Mouse (Mus musculus) cerebellum, adult 2 months (tissue): Measurements from ENCODE around the gene Tbc1d4. TPM values are rescaled to one million over a fixed set of nuclear protein-coding genes. Genes with fewer than 3 reads are reported as not detected.
"Not testable (repeated sequence)": the region's sequence is repeated elsewhere in the genome, so short reads cannot be mapped to it uniquely, and the experiment has no call there.

Source experiments
- DNase-seq, 2 experiments: peaks; one replicate each; pipeline ENCODE4 v3.0.0; 2021
- H3K27ac ChIP-seq: fragments of 200-500 bp; 2 replicates; pipeline ENCODE4 v1.5.1; 2012; ENCODE audit warnings: low read length, control low read depth, inconsistent platforms; ENCODE audit not compliant: insufficient read depth
- H3K27me3 ChIP-seq: fragments of 200-500 bp; 2 replicates; pipeline ENCODE4 v1.6.1; 2012; ENCODE audit warnings: inconsistent platforms, mild to moderate bottlenecking, low read length, moderate library complexity; ENCODE audit not compliant: control insufficient read depth, insufficient read depth
- H3K4me1 ChIP-seq: fragments of 200-500 bp; 2 replicates; pipeline ENCODE4 v1.6.1; 2011; ENCODE audit warnings: low read length; ENCODE audit not compliant: control insufficient read depth, insufficient read depth
- H3K4me3 ChIP-seq: fragments of 200-500 bp; replicated peaks from 2 replicates; pipeline ENCODE3; 2011; ENCODE audit warnings: mild to moderate bottlenecking, low read depth, low read length, control low read depth; ENCODE audit not compliant: insufficient read depth
- CTCF ChIP-seq: fragments of 200-500 bp; IDR thresholded peaks from 2 replicates; pipeline ENCODE4 v1.5.1; 2011; ENCODE audit warnings: low read depth, mild to moderate bottlenecking, control low read depth, low read length, moderate library complexity, borderline replicate concordance; ENCODE audit not compliant: insufficient read depth
- POLR2A ChIP-seq: fragments of 200-500 bp; IDR thresholded peaks from 2 replicates; pipeline ENCODE4 v1.6.1; 2011; ENCODE audit warnings: low read length, control low read depth, borderline replicate concordance; ENCODE audit not compliant: insufficient read depth
- WGBS: fragments of 180-500 bp; shearing (Covaris S2); methylation state at CpG from one replicate; pipeline ENCODE4 v1.1.7; 2018; 5-methylcytosine and 5-hydroxymethylcytosine counted together
- polyA plus RNA-seq: library from polyadenylated mRNA; depleted of rRNA; stranded (reverse); fragments of >200 nt; gene quantifications from 2 replicates; pipeline ENCODE4 v1.2.3, GENCODE M21; 2012

The Tbc1d4 gene
- polyA plus RNA-seq, 1 experiment, result 35.9 TPM

DNA sequence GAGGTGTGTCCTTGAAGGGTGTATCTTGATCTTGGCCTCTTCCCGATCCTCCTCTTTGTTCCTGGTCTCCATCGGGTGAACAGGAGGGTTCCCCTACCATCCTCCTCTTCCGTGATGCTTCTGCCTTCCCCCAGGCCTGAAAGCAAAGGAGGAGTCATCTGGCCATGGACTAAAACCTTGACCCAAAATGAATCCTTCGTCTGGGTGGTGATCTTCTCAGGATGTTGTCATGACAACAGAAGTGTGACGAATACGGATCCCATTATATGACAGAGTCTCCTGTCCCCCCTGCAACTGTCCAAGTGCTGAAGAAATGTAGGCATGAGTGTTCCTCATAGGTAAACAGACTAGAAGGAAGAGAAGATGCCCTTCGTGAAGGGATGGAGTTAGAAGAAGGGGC lies 15.7 kb downstream of the Tbc1d4 start:
- DNase-seq, result no peak
- 77% methylated on average over 7 of the region's 7 CpGs for WGBS
- Histone ChIP-seq H3K27ac (no peak overlapping the region), H3K4me1 (no peaks in the 10 kb centered on the region; the same call in none of the 2 replicates), H3K27me3 (no peaks in the 10 kb centered on the region), H3K4me3 (no peak overlapping the region)
- TF ChIP-seq POLR2A (no peak), CTCF (no peak)

- H3K27ac ChIP-seq, result no peak overlapping the region
- H3K4me3 ChIP-seq, result no peak overlapping the region
- no peaks in the 10 kb centered on the region for H3K27me3 ChIP-seq
- peak; percentile 61 to 74 for DNase-seq
- WGBS, result 14% methylated on average over 5 of the region's 5 CpGs
- TF ChIP-seq POLR2A, result no peak
- TF ChIP-seq CTCF, result no peak
- peaks cover 8% of the 10 kb centered on the region for H3K4me1 ChIP-seq
Observed at GRCm38 (mm10) chr14:101591101-101591500, 17.9 kb downstream of the Tbc1d4 start.

GRCm38 (mm10) chr14:101588209-101588991 lies 20.6 kb downstream of the Tbc1d4 start:
- H3K4me3 ChIP-seq, H3K27me3 ChIP-seq, H3K27ac ChIP-seq, DNase-seq: not testable (repeated sequence)
- H3K4me1 ChIP-seq, result peaks cover 10% of the 10 kb centered on the region
- WGBS, result 80% methylated on average over 3 of the region's 4 CpGs

- DNase-seq, H3K27me3 ChIP-seq, H3K27ac ChIP-seq, H3K4me3 ChIP-seq: not testable (repeated sequence)
- WGBS, result 78% methylated on average over 5 of the region's 6 CpGs
- H3K4me1 ChIP-seq, result peaks cover 10% of the 10 kb centered on the region
Observed at GRCm38 (mm10) chr14:101587366-101588040, 21.5 kb downstream of the Tbc1d4 start.

DNA sequence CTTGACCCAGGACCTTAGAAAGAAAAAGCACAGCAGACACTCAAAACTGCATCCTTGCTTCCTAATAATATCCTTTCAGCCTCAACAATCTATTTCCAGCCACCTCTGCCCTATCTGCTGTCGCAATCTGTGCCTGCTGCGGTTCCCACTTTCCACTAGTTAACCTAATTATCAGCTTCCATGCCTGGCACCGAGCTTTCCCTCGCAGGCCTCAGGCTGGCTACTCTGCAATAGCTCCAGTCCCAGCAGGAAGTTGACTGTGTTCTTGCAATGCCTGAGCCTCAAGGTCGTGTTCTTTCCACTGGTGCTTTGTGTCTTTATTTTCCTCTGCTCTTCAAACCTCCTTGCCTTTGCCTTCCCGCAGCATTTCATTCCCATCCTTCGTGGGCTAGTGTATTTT lies 22.9 kb downstream of the Tbc1d4 start:
- WGBS, result 24% methylated on average over 7 of the region's 7 CpGs

GRCm38 (mm10) chr14:101575651-101576050 lies 33.3 kb downstream of the Tbc1d4 start:
- Histone ChIP-seq H3K4me3 (no peak overlapping the region), H3K4me1 (no peaks in the 10 kb centered on the region), H3K27me3 (no peaks in the 10 kb centered on the region), H3K27ac (no peak overlapping the region)
- TF ChIP-seq CTCF (no peak), POLR2A (no peak)
- DNase-seq, result no peak
- 60% methylated on average over 3 of the region's 3 CpGs for WGBS

More for the DNA sequence above, 22.9 kb downstream of the Tbc1d4 start:
- H3K4me3 ChIP-seq, result no peak overlapping the region
- TF ChIP-seq CTCF (no peak), POLR2A (no peak)
- DNase-seq, result peak; percentile 47 to 68
- H3K4me1 ChIP-seq, result peaks cover 10% of the 10 kb centered on the region
- no peaks in the 10 kb centered on the region for H3K27me3 ChIP-seq
- no peak overlapping the region for H3K27ac ChIP-seq

- no peak for DNase-seq
- H3K4me1 ChIP-seq, result no peaks in the 10 kb centered on the region
- no peak for TF ChIP-seq POLR2A
- 91% methylated on average over 1 of the region's 1 CpGs for WGBS
- H3K27ac ChIP-seq, result no peak overlapping the region
- H3K4me3 ChIP-seq, result no peak overlapping the region
- no peaks in the 10 kb centered on the region for H3K27me3 ChIP-seq
Observed at GRCm38 (mm10) chr14:101574536-101574935, 34.5 kb downstream of the Tbc1d4 start.

DNA sequence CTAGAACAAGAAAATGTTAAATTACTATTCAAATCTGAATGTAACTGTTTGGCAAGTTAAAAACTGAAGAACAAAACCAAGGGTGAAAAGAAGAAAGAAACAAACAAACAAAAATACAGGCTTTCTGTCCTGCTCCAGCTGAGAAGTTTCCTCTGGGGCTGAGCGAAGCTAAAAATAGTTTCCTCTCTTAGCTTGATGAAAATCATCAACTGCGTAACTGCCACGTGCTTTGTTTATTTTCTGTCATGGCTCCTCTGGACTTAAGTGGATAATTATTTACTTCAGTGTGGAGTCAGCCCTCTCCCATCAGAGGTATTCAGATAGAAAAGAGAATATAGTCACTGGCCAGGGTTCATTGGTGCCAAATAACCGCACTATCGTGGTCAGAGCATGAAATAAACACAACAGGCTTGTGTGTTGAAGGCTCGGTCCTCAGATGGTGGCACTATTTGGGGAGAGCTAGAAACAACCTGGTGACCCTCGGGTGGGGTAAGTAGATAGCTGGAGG lies 35.8 kb downstream of the Tbc1d4 start:
- Histone ChIP-seq H3K4me1 (peaks cover 5% of the 10 kb centered on the region; the same call in 1 of the 2 replicates), H3K27me3 (no peaks in the 10 kb centered on the region), H3K27ac (no peak overlapping the region), H3K4me3 (no peak overlapping the region)
- DNase-seq, result no peak
- no peak for TF ChIP-seq CTCF
- no peak for TF ChIP-seq POLR2A
- WGBS, result 78% methylated on average over 7 of the region's 7 CpGs
